Mouse (Mus musculus) layer of hippocampus, postnatal 14 days (tissue): ENCODE results near the gene Hist1h4i. TPM values are rescaled to one million over a fixed set of nuclear protein-coding genes. Genes with fewer than 3 reads are reported as not detected.
"Not testable (repeated sequence)": the region's sequence is repeated elsewhere in the genome, so short reads cannot be mapped to it uniquely, and the experiment has no call there.

Experiments used
- DNase-seq, 2 experiments: peaks; one replicate each; pipeline ENCODE4 v3.0.0; 2021 to 2022; ENCODE audit warnings: low spot score in 2 of 2, mixed read lengths in 1 of 2
- long read RNA-seq, 2 experiments: library from polyadenylated mRNA; stranded (forward); transcript quantifications; one replicate each; pipeline ENCODE4 v2.0.0; 2021
- total RNA-seq, 2 experiments: library from RNA; stranded (reverse); gene quantifications; 2 replicates each; pipeline ENCODE4 v1.2.3; 2021

The Hist1h4i gene
- total RNA-seq, result 10 to 100 TPM; 42.3 to 60.3 TPM
- long read RNA-seq, experiment 1, result 0 reads
- long read RNA-seq, experiment 2, result 0 reads

- peak; percentile 97 for DNase-seq
Observed at GRCm38 (mm10) chr13:22041142-22041536, at the start of gene Hist1h4i. Gene Hist1h4i, minus strand, starts transcription at chr13:22041362.

- DNase-seq, result not testable (repeated sequence)
Observed at GRCm38 (mm10) chr13:22084140-22084539, 43.0 kb upstream of the Hist1h4i start, which contains the start of gene Vmn1r188. Gene Vmn1r188, plus strand, starts transcription at chr13:22084440.

GRCm38 (mm10) chr13:22063468-22063867, 22.3 kb upstream of the Hist1h4i start:
- DNase-seq, result no peak

- DNase-seq, result no peak
Observed at GRCm38 (mm10) chr13:22061422-22061821, 20.3 kb upstream of the Hist1h4i start.

GRCm38 (mm10) chr13:22053754-22054153, 12.6 kb upstream of the Hist1h4i start:
- DNase-seq, result no peak

- DNase-seq, result no peak
Observed at GRCm38 (mm10) chr13:22051523-22051859, 10.3 kb upstream of the Hist1h4i start.

GRCm38 (mm10) chr13:22050591-22051522, 9.7 kb upstream of the Hist1h4i start:
- peak; percentile 90 to 93 for DNase-seq

- DNase-seq, result peak in 1 of 2 experiments; percentile 18
Observed at GRCm38 (mm10) chr13:22049737-22050440, 8.7 kb upstream of the Hist1h4i start.

GRCm38 (mm10) chr13:22049041-22049440, 7.9 kb upstream of the Hist1h4i start:
- DNase-seq, result no peak

GRCm38 (mm10) chr13:22045311-22045710, 4.1 kb upstream of the Hist1h4i start:
- DNase-seq, result no peak

GRCm38 (mm10) chr13:22044432-22045155, 3.4 kb upstream of the Hist1h4i start:
- DNase-seq, result no peak

GRCm38 (mm10) chr13:22043503-22044431, 2.6 kb upstream of the Hist1h4i start:
- DNase-seq, result peak in 1 of 2 experiments; percentile 76

GRCm38 (mm10) chr13:22042568-22043502, 1.7 kb upstream of the Hist1h4i start, which contains the start of the genes Hist1h2ag and Hist1h2bj:
Gene Hist1h2ag, minus strand, starts transcription at chr13:22042944.
Gene Hist1h2bj, plus strand, starts transcription at chr13:22043214.
- peak; percentile 83 to 98 for DNase-seq

GRCm38 (mm10) chr13:22041651-22042567, 747 bp upstream of the Hist1h4i start:
- no peak for DNase-seq

GRCm38 (mm10) chr13:22040464-22041141, 559 bp downstream of the Hist1h4i start:
- no peak for DNase-seq

- DNase-seq, result no peak
Observed at GRCm38 (mm10) chr13:22039951-22040463, 1.2 kb downstream of the Hist1h4i start.

- no peak for DNase-seq
Observed at GRCm38 (mm10) chr13:22039364-22039763, 1.8 kb downstream of the Hist1h4i start.
